Mouse (Mus musculus) heart, adult 11 months (tissue): Measurements from ENCODE around the gene Dcun1d1.

Source experiments
- DNase-seq: peaks from one replicate; pipeline ENCODE4 v3.0.0; 2022

Gene Dcun1d1

GRCm38 (mm10) chr3:35937345-35937744 is at the start of gene Dcun1d1:
TSS of gene Dcun1d1 (minus strand) at chr3:35937445.
- DNase-seq = no peak

GRCm38 (mm10) chr3:35986266-35986665 is 49.0 kb upstream of the Dcun1d1 start:
- peak; percentile 87 for DNase-seq

- DNase-seq = peak; percentile 54
These were observed 36.3 kb upstream of the Dcun1d1 start for GRCm38 (mm10) chr3:35973551-35973950.

GRCm38 (mm10) chr3:35972985-35973384 is 35.7 kb upstream of the Dcun1d1 start:
- DNase-seq = peak; percentile 39

GRCm38 (mm10) chr3:35971149-35971548 is 33.9 kb upstream of the Dcun1d1 start:
- DNase-seq = peak; percentile 66

GRCm38 (mm10) chr3:35970441-35970840 is 33.2 kb upstream of the Dcun1d1 start:
- DNase-seq = peak; percentile 35

- DNase-seq = peak; percentile 80
These were observed 30.2 kb upstream of the Dcun1d1 start for GRCm38 (mm10) chr3:35967366-35967921.

GRCm38 (mm10) chr3:35966493-35966892 is 29.2 kb upstream of the Dcun1d1 start:
- peak; percentile 70 for DNase-seq

- peak; percentile 14 for DNase-seq
These were observed 27.7 kb upstream of the Dcun1d1 start for GRCm38 (mm10) chr3:35964928-35965327.

GRCm38 (mm10) chr3:35963921-35964320 is 26.7 kb upstream of the Dcun1d1 start:
- peak; percentile 43 for DNase-seq

GRCm38 (mm10) chr3:35963401-35963800 is 26.2 kb upstream of the Dcun1d1 start:
- peak; percentile 83 for DNase-seq

GRCm38 (mm10) chr3:35962967-35963366 is 25.7 kb upstream of the Dcun1d1 start:
- DNase-seq = peak; percentile 58

GRCm38 (mm10) chr3:35957230-35957629 is 20.0 kb upstream of the Dcun1d1 start:
- DNase-seq = no peak

GRCm38 (mm10) chr3:35954901-35955575 is 17.8 kb upstream of the Dcun1d1 start:
- peak; percentile 70 for DNase-seq

- peak; percentile 61 for DNase-seq
These were observed 16.6 kb upstream of the Dcun1d1 start for GRCm38 (mm10) chr3:35953816-35954215.

GRCm38 (mm10) chr3:35953184-35953583 is 15.9 kb upstream of the Dcun1d1 start:
- DNase-seq = peak; percentile 42

- DNase-seq = peak; percentile 71
These were observed 11.0 kb upstream of the Dcun1d1 start for GRCm38 (mm10) chr3:35948197-35948596.

- peak; percentile 79 for DNase-seq
These were observed 3.4 kb upstream of the Dcun1d1 start for GRCm38 (mm10) chr3:35940520-35941135.

- peak; percentile 50 for DNase-seq
These were observed 2.8 kb upstream of the Dcun1d1 start for GRCm38 (mm10) chr3:35940047-35940446.

- peak; percentile 86 for DNase-seq
These were observed 3.9 kb downstream of the Dcun1d1 start for GRCm38 (mm10) chr3:35933405-35933777.

- peak; percentile 99 for DNase-seq
These were observed 4.4 kb downstream of the Dcun1d1 start for GRCm38 (mm10) chr3:35932735-35933404.

- DNase-seq = peak; percentile 96
These were observed 5.1 kb downstream of the Dcun1d1 start for GRCm38 (mm10) chr3:35931896-35932727.

- DNase-seq = no peak
These were observed 5.9 kb downstream of the Dcun1d1 start for GRCm38 (mm10) chr3:35931359-35931758.
